Comparison of ENCODE assay signal across 34 mouse cellular contexts in the genomic region with DNA sequence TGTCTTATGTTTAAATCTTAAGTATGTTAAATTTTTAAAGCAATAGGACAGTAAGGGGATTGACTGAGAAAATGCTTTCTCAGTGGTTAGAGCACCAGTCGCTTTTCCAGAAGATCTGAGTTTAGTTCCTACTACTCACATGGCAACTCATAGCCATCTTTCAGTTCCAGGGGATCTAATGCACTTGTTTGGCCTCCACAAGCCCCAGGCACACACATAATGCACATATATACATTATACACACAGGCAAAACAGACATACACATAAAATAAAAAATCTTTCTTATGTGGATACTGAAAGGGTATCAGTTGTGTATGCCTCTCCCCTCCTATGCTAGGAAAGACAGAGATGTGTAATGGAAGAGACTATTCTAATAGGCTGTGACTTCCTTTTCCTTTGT.
"Had no signal": no experiment of that assay in that cellular context is flagged by ENCODE, and none has a peak within 500 bp of the region (broad histone marks: within the 10 kb centered on the region; RNA-seq: fewer than 3 reads in every experiment).

No protein-coding gene starts in this region.

- H3K9ac ChIP-seq: heart, embryonic 12.5 days; heart, embryonic 13.5 days; heart, embryonic 15.5 days; hindbrain, embryonic 12.5 days; hindbrain, embryonic 13.5 days; hindbrain, embryonic 14.5 days; hindbrain, embryonic 15.5 days; intestine, embryonic 15.5 days; kidney, embryonic 15.5 days had no signal

- ATAC-seq: hindbrain, embryonic 16.5 days; hindbrain, postnatal 0 days; inflammation-experienced regulatory T-cells, adult 6 months; intestine, embryonic 15.5 days; intestine, embryonic 16.5 days; intestine, postnatal 0 days had no signal

- H3K27me3 ChIP-seq: heart, embryonic 12.5 days; heart, embryonic 13.5 days; heart, embryonic 15.5 days; hindbrain, embryonic 12.5 days; hindbrain, embryonic 13.5 days; hindbrain, embryonic 15.5 days; intestine, embryonic 15.5 days; kidney, embryonic 15.5 days had no signal

- H3K36me3 ChIP-seq: heart, embryonic 10.5 days; heart, embryonic 13.5 days; heart, embryonic 15.5 days; hindbrain, embryonic 10.5 days; hindbrain, embryonic 12.5 days; hindbrain, embryonic 15.5 days; intestine, embryonic 15.5 days; kidney, embryonic 15.5 days had no signal

- H3K27ac ChIP-seq: heart, embryonic 10.5 days; heart, embryonic 13.5 days; heart, embryonic 15.5 days; hindbrain, embryonic 10.5 days; hindbrain, embryonic 12.5 days; hindbrain, embryonic 13.5 days; hindbrain, embryonic 14.5 days; hindbrain, embryonic 15.5 days; hindbrain, postnatal 0 days; intestine, embryonic 15.5 days; kidney, embryonic 15.5 days; kidney, postnatal 0 days; layer of hippocampus, adult 2 months had no signal

- H3K4me1 ChIP-seq: heart, embryonic 13.5 days; heart, embryonic 15.5 days; hindbrain, embryonic 10.5 days; hindbrain, embryonic 12.5 days; hindbrain, embryonic 13.5 days; hindbrain, embryonic 15.5 days; intestine, embryonic 15.5 days; kidney, embryonic 15.5 days had no signal

- DNase-seq: heart, postnatal 10 days; heart, postnatal 14 days; heart, postnatal 36 days; kidney, adult 11 months; kidney, adult 18-20 months; kidney, adult 2 months; kidney, adult 8-10 months; kidney, adult 9 months; kidney, postnatal 10 days; kidney, postnatal 14 days; kidney, postnatal 25 days; kidney, postnatal 36 days; kidney, postnatal 4 days; layer of hippocampus, adult 9-11 months; layer of hippocampus, postnatal 36 days had no signal

- H3K4me3 ChIP-seq: heart, embryonic 10.5 days; heart, embryonic 12.5 days; heart, embryonic 13.5 days; heart, embryonic 15.5 days; hindbrain, embryonic 10.5 days; hindbrain, embryonic 12.5 days; hindbrain, embryonic 13.5 days; hindbrain, embryonic 15.5 days; intestine, embryonic 15.5 days; kidney, embryonic 15.5 days; layer of hippocampus, adult 2 months had no signal

- H3K9me3 ChIP-seq: heart, embryonic 10.5 days; heart, embryonic 12.5 days; heart, embryonic 13.5 days; heart, embryonic 15.5 days; hindbrain, embryonic 10.5 days; hindbrain, embryonic 12.5 days; hindbrain, embryonic 13.5 days; hindbrain, embryonic 15.5 days; intestine, embryonic 15.5 days; kidney, embryonic 15.5 days had no signal

- H3K4me2 ChIP-seq: heart, embryonic 11.5 days; heart, embryonic 12.5 days; heart, embryonic 13.5 days; heart, embryonic 15.5 days; hindbrain, embryonic 12.5 days; hindbrain, embryonic 13.5 days; hindbrain, embryonic 14.5 days; hindbrain, embryonic 15.5 days; intestine, embryonic 15.5 days; kidney, embryonic 15.5 days had no signal
